Mouse (Mus musculus) right cerebral cortex, adult 2 months (tissue): ENCODE data around the gene Caln1.
"Not testable (repeated sequence)": the region's sequence is repeated elsewhere in the genome, so short reads cannot be mapped to it uniquely, and the experiment has no call there.

ENCODE experiments used
- DNase-seq, 2 experiments: peaks; one replicate each; pipeline ENCODE4 v3.0.0; 2021 to 2022; ENCODE audit warnings: low spot score in 2 of 2

Gene Caln1

DNA sequence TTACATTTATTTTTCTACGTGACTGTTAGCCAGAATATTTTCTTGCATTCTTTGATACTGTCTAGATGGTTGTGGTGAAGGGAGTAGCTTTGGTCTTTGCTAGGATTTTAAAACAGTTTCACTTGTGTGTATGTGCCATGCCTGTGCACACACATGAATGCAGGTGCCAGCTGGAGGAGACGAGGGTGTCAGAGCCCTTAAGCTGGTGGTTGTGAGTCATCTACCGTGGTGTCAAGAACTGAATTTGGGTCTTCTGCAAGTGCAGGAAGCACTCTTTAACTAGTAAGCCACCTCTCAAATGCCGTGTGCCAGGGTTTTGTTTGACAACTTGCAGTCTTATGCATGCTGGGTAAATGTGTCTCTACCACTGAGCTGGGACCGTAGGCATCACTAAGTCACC is 178.2 kb downstream of the Caln1 start:
- DNase-seq = peak; percentile 27 to 32

DNA sequence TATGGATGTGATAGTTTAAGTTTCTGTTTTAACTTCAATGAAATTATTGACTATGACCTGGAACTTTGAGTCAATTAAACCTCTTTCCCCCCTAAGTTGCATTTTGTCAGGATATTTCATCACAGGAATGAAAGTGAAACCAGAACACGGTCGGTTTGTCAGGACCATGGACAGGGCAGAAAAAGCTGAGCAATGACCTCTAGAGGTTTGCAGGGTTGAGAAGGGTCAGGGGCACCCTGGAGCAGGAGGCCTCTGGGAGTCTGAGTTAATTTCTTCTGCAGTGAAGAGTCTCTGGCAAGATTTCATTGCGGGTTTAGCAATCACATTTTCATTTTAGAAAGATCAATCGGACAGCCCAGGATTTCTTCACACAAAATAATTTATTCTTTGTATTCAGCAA is 184.7 kb downstream of the Caln1 start:
- DNase-seq = no peak

DNA sequence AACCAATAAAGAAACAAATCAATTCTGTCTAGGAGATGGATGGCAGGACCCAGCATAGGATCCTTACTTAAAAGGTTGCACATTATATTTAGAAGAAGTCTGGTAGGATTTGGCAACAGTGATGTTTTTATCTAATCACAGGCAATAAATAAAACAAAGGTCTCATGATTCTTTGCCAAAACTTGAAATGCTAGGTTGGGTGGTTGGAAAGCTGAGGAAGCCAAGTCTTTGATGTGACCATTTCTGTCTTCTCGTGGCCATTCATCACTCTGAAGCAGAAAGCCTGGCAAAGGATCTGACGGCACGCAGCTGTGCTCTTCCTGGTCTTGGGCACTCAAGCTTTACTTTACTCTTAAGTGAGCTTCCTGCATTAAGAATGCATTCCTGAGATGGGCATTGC is 193.9 kb downstream of the Caln1 start:
- no peak for DNase-seq

DNA sequence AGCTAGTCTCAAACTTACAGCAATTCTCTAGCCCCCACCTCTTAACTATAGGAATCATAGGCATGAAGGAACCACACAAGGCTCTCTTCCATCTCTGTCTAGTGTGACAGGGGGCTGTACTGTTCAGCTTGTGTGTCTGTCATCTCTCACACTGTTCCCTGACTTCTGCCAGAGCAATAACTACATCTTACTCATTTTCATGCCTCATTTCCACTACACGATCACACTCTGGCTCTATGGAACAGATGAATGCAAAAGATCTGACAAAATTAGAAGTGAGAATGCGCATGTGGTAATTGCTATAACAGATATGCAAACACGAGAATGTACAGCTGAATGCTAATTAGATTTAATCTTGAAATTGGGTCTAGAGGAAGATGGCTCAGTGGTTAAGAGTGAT is 196.7 kb downstream of the Caln1 start:
- DNase-seq = no peak

DNA sequence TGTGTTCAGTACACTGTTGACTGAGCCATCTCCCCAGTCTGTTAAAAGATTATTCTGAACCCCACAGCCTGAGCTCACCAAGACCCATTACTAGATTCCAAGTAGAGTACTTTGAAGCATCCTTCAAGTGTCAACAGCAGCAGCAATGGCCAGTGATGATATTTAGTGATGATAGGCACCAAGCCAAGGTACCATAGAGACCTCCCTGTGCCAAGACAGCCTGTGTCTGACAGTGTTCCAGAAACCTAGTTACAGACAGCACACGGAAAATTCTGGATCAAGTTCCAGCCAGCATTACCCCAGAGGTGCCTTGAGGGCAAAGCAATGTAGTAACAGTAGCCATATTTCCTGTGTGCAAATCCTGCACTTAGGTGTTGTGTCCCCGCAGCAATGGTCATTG is 208.3 kb downstream of the Caln1 start:
- DNase-seq = no peak

DNA sequence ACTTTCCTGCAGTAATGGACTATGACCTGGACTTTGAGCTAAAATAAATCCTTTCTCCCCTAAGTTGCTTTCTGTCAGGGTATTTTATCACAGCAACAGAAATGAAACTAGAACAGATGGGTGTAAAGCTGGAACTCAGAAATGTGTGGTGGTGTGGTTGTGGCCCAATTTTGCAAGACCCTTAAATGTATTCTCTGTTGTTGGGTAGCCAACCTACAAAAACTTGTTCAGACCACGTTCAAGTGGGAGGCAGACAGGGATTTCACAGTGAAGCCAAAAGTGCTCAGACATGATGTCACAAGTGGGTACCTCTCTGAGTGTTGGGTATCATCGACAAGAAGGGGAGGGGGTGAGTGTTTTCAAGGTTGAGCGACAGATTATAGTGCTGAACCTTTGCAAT is 214.8 kb downstream of the Caln1 start:
- no peak for DNase-seq

DNA sequence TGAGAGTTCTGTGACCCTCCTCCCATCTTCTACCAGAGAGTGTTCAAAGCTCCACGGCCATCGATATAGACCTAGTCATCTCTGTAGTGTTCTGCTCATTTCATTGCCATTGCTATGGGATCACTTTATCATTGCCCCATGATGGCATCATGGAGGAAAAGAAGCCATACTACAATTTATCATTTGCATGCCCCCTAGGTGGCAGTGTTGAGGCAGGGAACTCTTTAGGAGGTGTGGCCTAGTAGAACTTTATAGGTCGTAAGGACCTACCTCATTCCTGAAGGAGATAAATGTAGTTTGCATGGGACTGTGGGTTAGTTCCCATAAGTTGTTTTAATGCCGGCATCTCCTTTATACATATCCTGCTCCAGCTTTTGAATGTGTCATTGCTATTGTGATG is 217.0 kb downstream of the Caln1 start:
- DNase-seq = no peak

DNA sequence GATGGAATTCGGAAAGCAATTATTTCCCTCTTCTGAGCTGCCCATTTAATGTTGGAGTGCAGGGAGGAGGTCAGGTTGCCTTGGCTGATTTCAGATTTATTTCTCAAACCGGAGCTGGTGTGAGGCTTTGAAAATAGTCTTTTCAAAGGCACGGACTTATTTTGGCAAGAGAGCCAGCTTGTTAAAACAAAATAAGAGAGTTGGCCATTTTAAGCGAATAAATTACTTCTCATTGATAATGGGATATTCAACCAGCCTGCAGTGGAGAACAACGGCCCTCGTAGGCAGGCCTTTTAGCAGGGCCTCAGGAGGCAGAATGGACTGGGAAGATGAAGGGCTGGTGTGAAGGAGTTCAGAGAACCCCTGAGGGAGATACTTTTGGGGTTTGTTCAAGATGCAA is 227.3 kb downstream of the Caln1 start:
- DNase-seq = no peak

DNA sequence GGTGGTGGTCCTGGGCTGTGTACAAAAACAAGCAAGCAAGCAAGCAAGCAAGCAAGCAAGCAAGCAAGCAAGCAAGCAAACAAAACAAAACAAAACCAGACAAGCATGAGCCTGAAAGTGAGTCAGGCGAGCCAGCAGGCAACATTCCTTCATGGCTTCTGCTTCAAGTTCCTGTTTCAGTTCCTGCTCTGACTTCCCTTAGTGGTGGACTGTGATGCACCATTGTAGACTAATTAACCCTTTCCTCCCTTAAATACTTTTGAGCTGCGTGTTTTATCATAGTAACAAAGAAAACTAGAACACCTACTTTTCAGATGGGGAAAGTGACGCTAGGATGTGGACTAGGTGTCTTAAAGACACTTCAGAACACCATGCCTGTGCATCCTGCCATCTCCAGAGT is 244.4 kb downstream of the Caln1 start:
- DNase-seq = no peak

DNA sequence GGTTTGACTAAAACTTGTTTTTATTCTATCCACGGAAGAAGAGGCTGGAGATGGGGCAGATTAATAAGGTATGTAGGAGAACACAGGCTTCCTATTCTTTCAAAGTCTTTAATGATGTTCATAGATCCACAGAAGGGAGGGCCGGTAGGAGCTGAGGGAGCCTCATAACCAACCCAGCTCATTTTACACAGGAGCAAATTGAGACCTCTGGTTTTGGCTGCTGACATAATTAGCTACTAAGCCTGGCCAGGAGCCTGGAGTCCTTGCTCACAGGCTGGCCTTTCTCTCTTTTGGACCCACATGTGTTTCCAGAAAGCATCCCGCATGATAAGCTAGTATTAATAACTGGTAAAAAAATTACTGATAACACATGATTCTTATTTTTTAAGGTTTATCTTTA is 245.0 kb downstream of the Caln1 start:
- no peak for DNase-seq

DNA sequence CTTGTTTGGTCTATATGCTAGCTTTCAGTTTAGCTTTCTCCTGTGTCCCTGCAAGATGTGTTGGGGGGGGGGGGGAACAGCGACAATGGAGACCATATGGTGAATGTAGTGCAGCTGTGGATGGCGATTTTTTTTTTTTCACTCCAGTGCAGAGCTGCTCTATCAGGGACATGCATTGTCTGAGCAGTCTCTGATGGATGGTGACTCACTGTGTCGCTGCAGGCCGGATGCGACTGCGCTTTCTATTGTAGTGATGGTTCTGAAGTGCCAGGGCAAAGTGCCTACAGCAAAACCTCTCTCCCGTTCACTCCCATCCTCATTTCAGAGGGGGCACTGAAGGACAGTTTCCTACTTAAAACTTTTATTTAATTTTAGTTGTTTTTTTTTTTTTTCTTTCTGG is 250.8 kb downstream of the Caln1 start:
- DNase-seq = no peak

DNA sequence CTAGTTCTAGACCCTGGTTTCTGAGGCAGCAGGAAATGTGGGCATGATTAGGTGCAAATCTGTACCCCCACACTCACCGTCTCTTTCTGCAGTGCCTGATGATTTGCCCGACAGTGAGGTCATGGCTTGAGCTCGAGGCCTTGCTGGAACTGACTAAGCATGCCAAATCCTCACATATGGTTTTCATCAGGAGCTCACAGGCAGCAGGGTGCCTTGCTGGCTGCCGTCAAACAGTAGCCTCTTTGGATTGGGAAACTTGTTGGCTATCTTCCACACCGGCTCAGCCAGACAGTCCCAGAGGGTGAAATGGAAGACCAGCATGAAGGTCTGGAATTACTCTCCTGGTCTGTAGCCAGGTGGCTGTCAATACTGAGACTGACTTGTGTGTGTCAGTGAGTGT is 254.0 kb downstream of the Caln1 start:
- DNase-seq = no peak

DNA sequence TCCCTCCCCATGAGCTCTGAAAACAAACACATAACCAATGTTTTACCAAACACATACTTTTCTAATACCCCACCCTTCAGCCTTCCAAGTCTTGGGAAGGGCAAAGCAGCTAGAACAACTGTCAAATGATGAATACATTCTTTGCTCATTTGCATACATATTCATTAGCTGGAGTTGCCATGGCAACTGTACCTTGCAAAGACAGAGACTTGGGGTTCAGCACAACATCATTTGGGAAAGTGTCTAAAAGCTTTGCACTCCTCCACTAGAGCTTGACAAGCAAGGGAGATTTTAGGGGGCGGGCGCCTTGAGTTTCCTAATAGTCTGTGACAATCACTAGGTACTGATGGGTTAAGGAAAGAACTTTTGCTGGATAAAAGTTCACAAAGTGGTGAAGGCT is 258.5 kb downstream of the Caln1 start:
- DNase-seq = peak; percentile 18 to 35

DNA sequence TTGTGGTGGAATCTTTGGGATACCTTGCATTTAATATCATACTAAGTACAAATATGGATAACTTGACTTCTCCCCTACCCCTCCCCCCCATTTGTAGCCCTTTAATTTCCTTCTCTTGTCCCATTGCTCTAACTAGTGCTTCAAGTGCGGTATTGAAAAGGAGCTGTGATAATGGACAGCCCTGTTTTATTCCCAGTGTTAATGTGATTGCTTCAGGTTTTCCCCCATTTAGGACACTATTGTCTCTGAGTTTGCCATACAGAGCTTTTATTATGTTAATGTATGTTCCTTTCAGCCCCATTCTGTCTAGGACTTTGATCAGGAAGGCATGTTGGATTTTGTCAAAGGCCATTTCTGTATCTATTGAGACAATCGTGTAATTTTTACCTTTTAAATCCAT is 266.1 kb downstream of the Caln1 start:
- no peak for DNase-seq

DNA sequence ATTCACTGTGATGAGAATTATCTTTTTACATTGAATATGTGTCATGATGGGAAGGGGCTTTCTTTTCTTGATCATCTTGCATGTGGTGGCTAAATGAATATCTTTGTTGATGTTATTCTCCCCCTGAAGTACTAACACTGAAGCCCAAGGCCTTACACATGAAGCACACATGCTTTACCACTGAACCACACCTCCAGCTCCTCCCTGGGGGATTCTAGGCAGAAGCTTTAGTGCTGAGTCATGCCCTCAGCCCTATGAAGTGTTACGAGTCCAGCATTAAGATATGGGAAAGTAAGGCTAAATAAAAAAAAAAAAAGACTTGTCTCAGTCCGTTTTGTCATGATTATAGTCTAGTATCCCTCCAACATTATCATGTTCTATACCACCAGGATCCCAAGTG is 272.6 kb downstream of the Caln1 start:
- no peak for DNase-seq

DNA sequence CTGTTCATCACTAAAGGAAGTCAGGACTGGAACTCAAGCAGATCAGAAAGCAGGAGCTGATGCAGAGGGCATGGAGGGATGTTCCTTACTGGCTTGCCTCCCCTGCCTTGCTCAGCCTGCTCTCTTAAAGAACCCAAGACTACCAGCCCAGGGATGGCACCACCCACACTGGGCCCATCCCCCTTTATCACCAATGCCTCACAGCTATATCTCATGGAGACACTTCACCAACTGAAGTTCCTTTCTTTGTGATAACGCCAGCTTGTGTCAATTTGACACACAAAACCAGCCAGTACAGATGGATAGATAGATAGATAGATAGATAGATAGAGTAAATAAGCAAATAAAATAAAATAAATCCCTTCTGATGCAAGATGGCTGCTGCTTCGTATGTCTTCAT is 276.9 kb downstream of the Caln1 start:
- DNase-seq = not testable (repeated sequence)

DNA sequence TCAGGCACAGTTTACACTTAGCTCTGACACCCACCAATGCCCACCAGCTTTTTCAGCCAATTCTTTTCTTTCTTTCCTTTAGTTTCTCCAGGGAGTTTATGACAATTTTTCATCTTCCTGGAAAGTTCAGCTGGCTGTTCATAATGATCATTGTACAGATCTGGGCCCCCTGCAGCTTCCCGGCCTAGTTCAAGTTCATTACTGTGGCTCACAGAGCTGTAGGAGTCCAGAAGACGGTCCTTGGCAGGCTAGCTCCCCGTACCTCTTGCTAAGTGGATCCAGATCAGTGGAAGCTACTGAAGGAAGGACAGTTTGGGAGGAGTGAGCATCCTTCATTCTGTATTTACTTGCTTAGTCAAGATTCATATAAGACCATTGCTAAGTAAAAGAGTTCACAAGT is 288.9 kb downstream of the Caln1 start:
- DNase-seq = no peak

DNA sequence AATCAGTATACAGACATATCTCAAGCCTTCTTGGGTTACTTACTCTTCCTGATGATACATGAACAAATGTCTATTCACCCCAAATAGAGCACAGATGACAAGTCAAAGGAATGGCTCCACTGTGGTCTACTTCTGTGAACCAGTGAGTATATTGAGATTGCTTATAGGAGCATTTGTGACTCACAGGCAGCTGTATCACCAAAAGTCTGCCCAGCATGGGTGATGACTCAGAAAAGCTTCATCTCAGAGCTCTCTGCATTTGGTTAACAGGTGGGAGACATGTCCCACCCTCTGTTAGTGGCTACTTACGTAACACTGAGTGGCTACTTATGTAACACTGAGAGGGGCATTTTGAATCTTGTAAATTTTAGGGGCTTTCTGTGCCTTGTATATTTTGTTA is 296.8 kb downstream of the Caln1 start:
- peak; percentile 31 to 34 for DNase-seq

DNA sequence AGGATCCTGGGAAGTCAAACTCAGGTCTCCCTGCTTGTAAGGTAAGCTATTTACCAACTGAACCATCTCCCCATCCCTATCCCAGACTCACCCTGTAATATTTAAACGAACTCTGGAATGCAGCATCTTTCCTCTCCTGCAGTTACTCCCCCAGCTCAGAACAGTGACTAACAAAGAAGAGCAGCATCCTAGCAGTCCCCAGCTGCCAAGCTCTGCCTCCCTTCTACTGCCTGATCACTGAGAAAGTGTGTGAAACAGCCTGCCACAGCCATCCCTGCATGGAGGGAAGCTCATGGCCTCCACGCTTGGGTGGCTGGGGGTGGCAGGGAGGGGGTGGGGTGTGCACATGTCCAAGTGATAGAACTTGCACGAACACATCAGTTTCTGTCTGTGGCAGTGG is 303.3 kb downstream of the Caln1 start:
- DNase-seq = peak; percentile 12 to 30

DNA sequence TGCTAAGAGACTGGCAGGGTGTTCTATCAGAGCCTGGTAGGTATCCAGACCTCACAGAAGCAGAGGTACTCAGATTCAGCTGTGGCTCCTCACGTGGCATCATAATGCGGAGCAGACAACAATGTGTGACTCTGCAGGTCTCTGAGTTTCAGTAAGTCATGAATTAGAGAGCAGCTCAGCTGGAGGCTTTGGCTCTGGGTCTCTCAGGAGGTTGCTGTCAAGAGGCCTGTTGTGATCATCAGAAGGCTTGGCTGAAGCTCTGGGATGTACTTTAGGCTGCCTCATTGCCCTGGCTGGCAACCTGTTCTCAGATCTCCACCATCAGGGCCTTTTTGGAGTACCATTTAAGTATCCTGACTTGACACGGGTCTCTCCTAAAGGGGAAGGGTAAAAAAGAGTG is 303.8 kb downstream of the Caln1 start:
- peak in 1 of 2 experiments; percentile 10 for DNase-seq

DNA sequence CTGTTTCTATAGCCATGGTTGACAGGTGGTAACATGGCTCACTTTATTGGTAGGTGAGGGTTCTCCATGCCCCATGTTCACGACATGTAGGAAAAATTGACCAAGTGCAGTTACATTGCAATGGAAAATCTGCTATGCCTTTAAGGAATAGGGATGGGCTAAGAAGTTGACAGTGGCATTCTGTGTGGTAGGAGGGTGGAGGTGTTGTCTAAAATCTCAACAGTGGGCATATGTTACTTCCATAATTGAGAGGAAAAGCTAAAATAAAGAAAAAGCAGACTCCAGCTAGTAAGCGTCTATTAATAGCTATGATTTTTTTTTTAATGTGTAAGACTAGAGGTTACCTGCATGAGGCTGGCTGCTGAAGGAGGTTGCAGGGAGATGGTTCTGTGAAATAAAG is 308.6 kb downstream of the Caln1 start:
- no peak for DNase-seq

DNA sequence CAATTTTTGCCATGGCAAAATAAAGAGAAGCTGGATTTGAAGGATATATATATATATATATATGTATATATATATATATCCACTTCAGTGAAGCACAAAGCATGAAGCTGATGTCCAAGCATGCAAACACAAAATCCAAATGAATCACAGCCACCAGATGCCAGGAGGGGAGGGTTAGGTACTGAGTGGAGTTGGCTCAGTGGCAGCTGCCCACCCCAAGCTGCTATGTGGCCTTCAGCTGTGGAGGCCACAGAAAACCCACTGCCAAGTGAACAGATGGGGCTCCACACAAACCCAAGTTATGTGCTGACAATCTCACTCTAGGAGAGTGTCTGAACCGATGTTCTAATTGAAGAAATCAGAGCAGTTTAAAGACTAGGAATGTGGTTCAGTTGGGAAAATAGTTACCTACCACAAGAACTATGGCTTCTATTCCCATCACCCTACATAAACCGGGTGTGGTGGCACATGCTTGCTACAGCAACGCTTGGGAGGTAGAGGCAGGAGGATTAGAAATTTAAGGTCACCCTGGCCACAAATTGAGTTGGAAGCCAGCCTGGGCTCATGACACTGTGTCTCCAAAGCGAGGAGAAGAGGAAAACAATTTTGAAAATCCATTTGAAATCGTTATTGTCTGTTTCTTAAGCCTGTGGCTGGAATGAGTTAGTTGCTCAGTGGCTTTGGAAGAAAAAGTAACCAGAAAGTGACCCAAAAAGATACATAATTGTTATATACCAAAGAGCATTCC is 316.8 kb downstream of the Caln1 start:
- peak; percentile 75 to 76 for DNase-seq

DNA sequence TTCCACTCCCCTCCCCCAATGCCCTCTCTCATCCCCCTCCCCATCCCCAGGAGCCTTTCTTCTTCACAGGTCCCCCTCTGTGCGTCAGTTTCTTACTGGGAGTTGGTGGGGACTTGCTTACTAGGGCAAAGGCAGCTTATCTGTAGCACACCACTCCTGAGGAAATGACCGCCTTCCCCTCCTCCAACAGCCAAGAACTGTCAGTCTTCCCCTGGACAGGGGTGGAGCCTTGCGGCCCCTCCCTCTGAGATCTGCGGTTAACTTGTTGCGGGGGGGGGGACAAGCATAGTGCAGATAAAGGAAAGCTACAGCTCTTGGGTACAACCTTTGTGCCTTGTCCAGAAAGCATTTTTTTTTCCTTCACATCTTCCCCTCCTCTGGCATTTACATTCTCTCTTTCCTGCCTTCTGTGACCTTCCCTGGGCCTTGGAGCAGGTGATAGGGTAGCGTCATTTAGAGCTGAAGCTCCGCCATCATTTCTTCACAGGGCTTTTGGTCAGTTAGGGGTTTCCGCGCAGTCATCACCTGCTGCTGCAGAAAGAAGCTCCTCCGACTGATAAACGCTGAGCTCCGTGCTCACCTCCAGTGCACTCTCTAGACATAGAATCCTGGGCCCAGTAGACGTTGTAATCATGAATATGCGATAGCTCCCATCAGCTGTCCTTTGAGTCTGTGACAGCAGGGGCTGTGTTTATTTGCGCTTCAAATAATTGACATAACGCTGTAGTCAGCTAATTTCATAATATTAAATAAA is 319.3 kb downstream of the Caln1 start:
- DNase-seq = no peak

DNA sequence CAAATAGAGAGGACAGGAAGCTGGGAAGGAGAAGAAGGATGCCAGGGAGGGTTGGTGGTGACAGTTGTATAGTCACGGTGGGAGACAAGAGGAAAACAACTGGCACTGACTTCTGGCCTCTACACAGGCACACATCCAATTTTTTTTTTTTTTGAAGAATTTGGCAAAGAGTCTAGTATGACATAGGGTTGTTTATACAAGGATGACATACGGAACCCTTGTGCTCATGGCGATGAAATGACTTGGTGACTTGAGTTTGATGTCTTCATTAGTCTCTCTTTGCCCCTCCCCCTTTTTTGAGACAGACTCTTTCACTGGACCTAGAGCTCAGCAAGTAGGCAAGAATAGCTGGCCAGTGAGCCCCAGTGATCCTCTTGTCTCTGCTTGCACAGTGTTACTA is 322.1 kb downstream of the Caln1 start:
- DNase-seq = no peak
